Mouse (Mus musculus) forebrain, embryonic 10.5 days (tissue): ENCODE measurements around the gene Gm49366. TPM values are rescaled to one million over a fixed set of nuclear protein-coding genes. Genes with fewer than 3 reads are reported as not detected.

Experiments used
- DNase-seq: peaks from one replicate; pipeline ENCODE4 v3.0.0-alpha.2; 2017; ENCODE audit warnings: low spot score; ENCODE audit errors: extremely low spot score
- H3K27ac ChIP-seq: fragments of 300-500 bp; sonication (generic); 2 replicates; pipeline ENCODE4 v1.5.1; 2016; ENCODE audit warnings: mild to moderate bottlenecking
- H3K27me3 ChIP-seq: fragments of 300-500 bp; sonication (generic); 2 replicates; pipeline ENCODE4 v1.6.1; 2016; ENCODE audit warnings: mild to moderate bottlenecking; ENCODE audit not compliant: poor library complexity, severe bottlenecking
- H3K36me3 ChIP-seq: fragments of 300-500 bp; sonication (generic); replicated peaks from 2 replicates; pipeline ENCODE4 v1.6.1; 2016; ENCODE audit warnings: mild to moderate bottlenecking, moderate library complexity
- H3K4me1 ChIP-seq: fragments of 300-500 bp; sonication (generic); 2 replicates; pipeline ENCODE4 v1.6.1; 2016
- H3K4me3 ChIP-seq: fragments of 300-500 bp; sonication (generic); 2 replicates; pipeline ENCODE4 v1.5.1; 2016; ENCODE audit warnings: mild to moderate bottlenecking, moderate library complexity
- H3K9me3 ChIP-seq: fragments of 300-500 bp; sonication (generic); 2 replicates; pipeline ENCODE4 v1.6.1; 2016; ENCODE audit warnings: mild to moderate bottlenecking, moderate library complexity
- WGBS: fragments of 180-500 bp; shearing (Covaris S2); methylation state at CpG from one replicate; pipeline ENCODE4 v1.1.7; 2016; 5-methylcytosine and 5-hydroxymethylcytosine counted together
- polyA plus RNA-seq: library from polyadenylated mRNA; unstranded; fragments of >200 nt; fragmentation: Nextera tagmentation; extraction: Ambion mirVana; gene quantifications from 2 replicates; pipeline ENCODE4 v1.2.1, GENCODE M21; 2016

The Gm49366 gene
- polyA plus RNA-seq, 1 experiment from 2014 or later, result not detected

- Histone ChIP-seq H3K9me3 (no peaks in the 10 kb centered on the region), H3K36me3 (no peaks in the 10 kb centered on the region), H3K4me1 (no peaks in the 10 kb centered on the region), H3K27ac (no peak overlapping the region), H3K27me3 (peaks cover 3% of the 10 kb centered on the region), H3K4me3 (no peak overlapping the region)
- no peak for DNase-seq
- 81% methylated on average over 3 of the region's 3 CpGs for WGBS
These were observed 68.3 kb downstream of the Gm49366 start for GRCm38 (mm10) chr12:84107012-84107411.

- 86% methylated on average over 1 of the region's 1 CpGs for WGBS
- no peak for DNase-seq
- no peaks in the 10 kb centered on the region for H3K9me3 ChIP-seq
These were observed 69.0 kb downstream of the Gm49366 start for GRCm38 (mm10) chr12:84107692-84108091.

More at GRCm38 (mm10) chr12:84107692-84108091, 69.0 kb downstream of the Gm49366 start:
- H3K4me1 ChIP-seq, result no peaks in the 10 kb centered on the region
- no peak overlapping the region for H3K4me3 ChIP-seq
- H3K36me3 ChIP-seq, result no peaks in the 10 kb centered on the region
- H3K27ac ChIP-seq, result no peak overlapping the region
- H3K27me3 ChIP-seq, result no peaks in the 10 kb centered on the region

Other genes starting within 250 kb of the Gm49366 start
- 35.5 and 37.1 TPM in 2 replicates for gene Numb, start 117.0 kb upstream of the Gm49366 start, polyA plus RNA-seq
- 14.3 and 15.4 TPM in 2 replicates for gene Riox1, start 88.3 kb upstream of the Gm49366 start, polyA plus RNA-seq
- not detected in 2 replicates for gene Heatr4, start 54.1 kb upstream of the Gm49366 start, polyA plus RNA-seq
- gene Acot2, start 51.1 kb upstream of the Gm49366 start, polyA plus RNA-seq, result 14.9 and 16.0 TPM in 2 replicates
- 22.4 and 23.5 TPM in 2 replicates for gene Acot1, start 29.4 kb upstream of the Gm49366 start, polyA plus RNA-seq
- 0.14 and 0.15 TPM in 2 replicates for gene Acot4, start 556 bp upstream of the Gm49366 start, polyA plus RNA-seq
- gene Acot3, start 13.2 kb downstream of the Gm49366 start, polyA plus RNA-seq, result 0.11 and 0.32 TPM in 2 replicates
- gene Acot5, start 30.4 kb downstream of the Gm49366 start, polyA plus RNA-seq, result not detected in 2 replicates
- gene Acot6, start 61.7 kb downstream of the Gm49366 start, polyA plus RNA-seq, result 0.69 and 0.98 TPM in 2 replicates
- gene Dnal1, start 75.4 kb downstream of the Gm49366 start, polyA plus RNA-seq, result 4.2 and 4.8 TPM in 2 replicates
- gene Pnma1, start 109.6 kb downstream of the Gm49366 start, polyA plus RNA-seq, result 1.3 and 1.8 TPM in 2 replicates
- 7.0 and 8.7 TPM in 2 replicates for gene Elmsan1, start 179.9 kb downstream of the Gm49366 start, polyA plus RNA-seq
- 17.7 and 18.2 TPM in 2 replicates for gene Ptgr2, start 246.3 kb downstream of the Gm49366 start, polyA plus RNA-seq